ENCODE assay signal across 9 mouse cellular contexts in genomic region chr4:154237306-154237705, GRCm38 (mm10).
DNase-seq lines count a peak whose midpoint lies in the region; ATAC-seq and TF ChIP-seq lines count a peak whose summit lies in the region.
"Had no signal": no experiment of that assay in that cellular context is flagged by ENCODE, and none has a peak within 500 bp of the region (broad histone marks: within the 10 kb centered on the region; RNA-seq: fewer than 3 reads in every experiment).

No protein-coding gene starts in this region.

- 0 out of 2 replicates have a peak, but pooled peaks have one; percentile 38 for ATAC-seq in forebrain, embryonic 15.5 days (replicated peaks)
- no peak for ATAC-seq in liver, embryonic 11.5 days (replicated peaks; ENCODE audit: low FRiP score)
- peak; percentile 63 for ATAC-seq in stomach, embryonic 16.5 days (ENCODE audit: insufficient read depth, low FRiP score)

- H3K27ac ChIP-seq in forebrain, embryonic 15.5 days (replicated peaks) = no peak overlapping the region
- no peak overlapping the region for H3K27ac ChIP-seq in liver, embryonic 11.5 days (ENCODE audit: low read depth, low read length)
- peak overlapping the region; percentile 70 for H3K27ac ChIP-seq in stomach, embryonic 16.5 days (ENCODE audit: low read length)
- H3K27ac ChIP-seq in cerebellum, adult 2 months (ENCODE audit: insufficient read depth, low read length) = no peak overlapping the region
- H3K27ac ChIP-seq: left cerebral cortex, adult 2 months had no signal

- 3% methylated on average over 9 of the region's 9 CpGs for WGBS in forebrain, embryonic 15.5 days
- WGBS in liver, embryonic 11.5 days = 9% methylated on average over 9 of the region's 9 CpGs
- WGBS in stomach, embryonic 16.5 days = 3% methylated on average over 9 of the region's 9 CpGs
- WGBS in cerebellum, adult 2 months = 2% methylated on average over 9 of the region's 9 CpGs

- peak; percentile 34 to 54 for DNase-seq in kidney, postnatal 4 days
- no peak for DNase-seq in kidney, postnatal 36 days
- no peak for DNase-seq in liver, embryonic 11.5 days (ENCODE audit: low spot score)
- no peak for DNase-seq in frontal cortex, postnatal 10 days (ENCODE audit: low spot score in 2 of 2)
- DNase-seq in left cerebral cortex, adult 8-10 months (ENCODE audit: low spot score in 2 of 2) = no peak
- DNase-seq in cerebellum, adult 2 months = no peak

- H3K27me3 ChIP-seq in forebrain, embryonic 15.5 days = no peaks in the 10 kb centered on the region
- H3K27me3 ChIP-seq in liver, embryonic 11.5 days (replicated peaks; ENCODE audit: control insufficient read depth, insufficient read depth, low read length) = peaks cover 2% of the 10 kb centered on the region; the same call in 1 of the 2 replicates
- H3K27me3 ChIP-seq in stomach, embryonic 16.5 days (ENCODE audit: control insufficient read depth, insufficient read depth, low read length) = no peaks in the 10 kb centered on the region
- H3K27me3 ChIP-seq in cerebellum, adult 2 months (ENCODE audit: control insufficient read depth, insufficient read depth, low read length) = peaks cover 1% of the 10 kb centered on the region; the same call in 1 of the 2 replicates

- H3K4me1 ChIP-seq in forebrain, embryonic 15.5 days = peaks cover 12% of the 10 kb centered on the region
- peaks cover 3% of the 10 kb centered on the region; the same call in 1 of the 2 replicates for H3K4me1 ChIP-seq in liver, embryonic 11.5 days (replicated peaks; ENCODE audit: control insufficient read depth, insufficient read depth, low read length)
- peaks cover 13% of the 10 kb centered on the region; the same call in 1 of the 2 replicates for H3K4me1 ChIP-seq in stomach, embryonic 16.5 days (ENCODE audit: control insufficient read depth, insufficient read depth, low read length)
- H3K4me1 ChIP-seq in cerebellum, adult 2 months (ENCODE audit: control insufficient read depth, insufficient read depth, low read length) = no peaks in the 10 kb centered on the region

- H3K4me3 ChIP-seq in forebrain, embryonic 15.5 days = no peak overlapping the region
- H3K4me3 ChIP-seq in liver, embryonic 11.5 days (ENCODE audit: low read depth, low read length) = no peak overlapping the region
- peak overlapping the region; percentile 35 for H3K4me3 ChIP-seq in stomach, embryonic 16.5 days (replicated peaks; ENCODE audit: low read length)
- H3K4me3 ChIP-seq in cerebellum, adult 2 months (replicated peaks; ENCODE audit: insufficient read depth, low read depth, low read length) = no peak overlapping the region
- H3K4me3 ChIP-seq: left cerebral cortex, adult 2 months had no signal

- no peaks in the 10 kb centered on the region for H3K9me3 ChIP-seq in forebrain, embryonic 15.5 days
- no peaks in the 10 kb centered on the region for H3K9me3 ChIP-seq in liver, embryonic 11.5 days (ENCODE audit: control insufficient read depth, low read length)
- no peaks in the 10 kb centered on the region for H3K9me3 ChIP-seq in stomach, embryonic 16.5 days (replicated peaks; ENCODE audit: control insufficient read depth, low read length)

- TF ChIP-seq CTCF in cerebellum, adult 2 months (IDR thresholded peaks at IDR 0.05; ENCODE audit: borderline replicate concordance, insufficient read depth, low read depth, low read length) = no peak

- no peak for TF ChIP-seq POLR2A in cerebellum, adult 2 months (IDR thresholded peaks at IDR 0.05; ENCODE audit: borderline replicate concordance, insufficient read depth, low read length)

- peak overlapping the region; percentile 41 for H3K4me2 ChIP-seq in forebrain, embryonic 15.5 days (replicated peaks)
- peak overlapping the region; percentile 45 for H3K4me2 ChIP-seq in liver, embryonic 11.5 days
- H3K4me2 ChIP-seq in stomach, embryonic 16.5 days (ENCODE audit: low read depth, low read length) = peak overlapping the region; percentile 53

- H3K9ac ChIP-seq in forebrain, embryonic 15.5 days (replicated peaks) = no peak overlapping the region; the same call in 1 of the 2 replicates
- no peak overlapping the region for H3K9ac ChIP-seq in liver, embryonic 11.5 days (ENCODE audit: low read depth, low read length)
- H3K9ac ChIP-seq in stomach, embryonic 16.5 days (ENCODE audit: low read length) = peak overlapping the region; percentile 64; the same call in 1 of the 2 replicates

- H3K36me3 ChIP-seq in forebrain, embryonic 15.5 days = no peaks in the 10 kb centered on the region
- H3K36me3 ChIP-seq in liver, embryonic 11.5 days (ENCODE audit: control insufficient read depth, insufficient read depth, low read length) = no peaks in the 10 kb centered on the region
- H3K36me3 ChIP-seq in stomach, embryonic 16.5 days (ENCODE audit: control insufficient read depth, insufficient read depth, low read length) = no peaks in the 10 kb centered on the region

Comparison
In these comparisons a context has a peak if more than half of its experiments do, and no peak if none do; other contexts are left out.
1. DNase-seq: peak in kidney, postnatal 4 days (2 of 2); none in kidney, postnatal 36 days (0 of 2), liver, embryonic 11.5 days (single experiment), frontal cortex, postnatal 10 days (0 of 2), left cerebral cortex, adult 8-10 months (0 of 2) and cerebellum, adult 2 months (0 of 2).
2. Peak in every context shown above with its lines, with median percentiles within 50 percentile points of each other: H3K4me2 ChIP-seq.